Mouse (Mus musculus): Measurements from ENCODE around the gene Atad3a. TPM values are rescaled to one million over a fixed set of nuclear protein-coding genes. Genes with fewer than 3 reads are reported as not detected.

Gene Atad3a
- total RNA-seq, 1 experiment = 169 TPM

- in situ Hi-C loops (cut with MboI; ENCODE audit: low sequenced_read_pairs in 2 of 2, unreplicated experiment in 2 of 2) = no loop called here
- no peak for DNase-seq (ENCODE audit: low read depth, low spot score)
These were observed 9.7 kb upstream of the Atad3a start for GRCm38 (mm10) chr4:155770626-155771025.

GRCm38 (mm10) chr4:155769880-155770512, 9.1 kb upstream of the Atad3a start:
- Histone ChIP-seq H3K9ac (ENCODE audit: insufficient read depth, low read depth, low read length, poor library complexity, severe bottlenecking) (peak overlapping the region; percentile 82), H3K4me1 (ENCODE audit: control insufficient read depth in 2 of 2, insufficient read depth in 2 of 2, low read length in 2 of 2, poor library complexity in 1 of 2) (peaks cover under 1 to 5% of the 10 kb centered on the region in 2 experiments; a peak in 2 of 4 replicates), H3K27ac (ENCODE audit: insufficient read depth, low read depth, low read length, poor library complexity, severe bottlenecking) (no peak overlapping the region), H3K36me3 (ENCODE audit: control insufficient read depth, insufficient read depth, low read length, poor library complexity, severe bottlenecking) (no peaks in the 10 kb centered on the region), H3K9me3 (ENCODE audit: control insufficient read depth, insufficient read depth, low read depth, low read length) (no peaks in the 10 kb centered on the region), H3K4me3 (ENCODE audit: insufficient read depth in 1 of 2, low read depth in 1 of 2, low read length in 2 of 2, poor library complexity in 1 of 2, severe bottlenecking in 1 of 2) (peak overlapping the region; percentile 59 to 65)
- no peak for TF ChIP-seq CHD2 (IDR thresholded peaks at IDR 0.05; ENCODE audit: low read depth, low read length)
- 0 out of 2 replicates have a peak, but pooled peaks have one; percentile 18 for TF ChIP-seq ZC3H11A (IDR thresholded peaks at IDR 0.05; ENCODE audit: borderline replicate concordance, low read depth, low read length)
- TF ChIP-seq HCFC1 (IDR thresholded peaks at IDR 0.05; ENCODE audit: borderline replicate concordance, insufficient read depth, low read length) = no peak
- TF ChIP-seq MAFK (IDR thresholded peaks at IDR 0.05; ENCODE audit: insufficient read depth, low read depth, low read length) = no peak
- TF ChIP-seq ZNF384 (IDR thresholded peaks at IDR 0.05; ENCODE audit: low read depth, low read length) = no peak
- DNase-seq (ENCODE audit: low read depth, low spot score) = peak; percentile 69
- in situ Hi-C loops (cut with MboI; ENCODE audit: low sequenced_read_pairs in 2 of 2, unreplicated experiment in 2 of 2) = no loop called here

More at GRCm38 (mm10) chr4:155770626-155771025, 9.7 kb upstream of the Atad3a start:
- TF ChIP-seq HCFC1 (IDR thresholded peaks at IDR 0.05; ENCODE audit: borderline replicate concordance, insufficient read depth, low read length) = no peak
- no peak for TF ChIP-seq ZC3H11A (IDR thresholded peaks at IDR 0.05; ENCODE audit: borderline replicate concordance, low read depth, low read length)
- TF ChIP-seq CHD2 (IDR thresholded peaks at IDR 0.05; ENCODE audit: low read depth, low read length) = no peak
- TF ChIP-seq ZNF384 (IDR thresholded peaks at IDR 0.05; ENCODE audit: low read depth, low read length) = no peak
- no peak for TF ChIP-seq MAFK (IDR thresholded peaks at IDR 0.05; ENCODE audit: insufficient read depth, low read depth, low read length)
- Histone ChIP-seq H3K4me3 (ENCODE audit: insufficient read depth in 1 of 2, low read depth in 1 of 2, low read length in 2 of 2, poor library complexity in 1 of 2, severe bottlenecking in 1 of 2) (peak overlapping the region; percentile 16 to 59; a peak in 2 of 4 replicates), H3K9ac (ENCODE audit: insufficient read depth, low read depth, low read length, poor library complexity, severe bottlenecking) (peak overlapping the region; percentile 9; the same call in 1 of the 2 replicates), H3K36me3 (ENCODE audit: control insufficient read depth, insufficient read depth, low read length, poor library complexity, severe bottlenecking) (no peaks in the 10 kb centered on the region), H3K4me1 (ENCODE audit: control insufficient read depth in 2 of 2, insufficient read depth in 2 of 2, low read length in 2 of 2, poor library complexity in 1 of 2) (peaks cover 5 to 12% of the 10 kb centered on the region in 2 experiments; a peak in 2 of 4 replicates), H3K9me3 (ENCODE audit: control insufficient read depth, insufficient read depth, low read depth, low read length) (no peaks in the 10 kb centered on the region), H3K27ac (ENCODE audit: insufficient read depth, low read depth, low read length, poor library complexity, severe bottlenecking) (no peak overlapping the region)

GRCm38 (mm10) chr4:155769496-155769879, 8.6 kb upstream of the Atad3a start:
- no peak for DNase-seq (ENCODE audit: low read depth, low spot score)
- H3K4me1 ChIP-seq (ENCODE audit: control insufficient read depth in 2 of 2, insufficient read depth in 2 of 2, low read length in 2 of 2, poor library complexity in 1 of 2) = peaks cover 0 to 4% of the 10 kb centered on the region in 2 experiments; a peak in 1 of 4 replicates
- H3K27ac ChIP-seq (ENCODE audit: insufficient read depth, low read depth, low read length, poor library complexity, severe bottlenecking) = no peak overlapping the region
- TF ChIP-seq CHD2 (IDR thresholded peaks at IDR 0.05; ENCODE audit: low read depth, low read length) (no peak), ZC3H11A (IDR thresholded peaks at IDR 0.05; ENCODE audit: borderline replicate concordance, low read depth, low read length) (no peak), ZNF384 (IDR thresholded peaks at IDR 0.05; ENCODE audit: low read depth, low read length) (no peak), HCFC1 (IDR thresholded peaks at IDR 0.05; ENCODE audit: borderline replicate concordance, insufficient read depth, low read length) (no peak), MAFK (IDR thresholded peaks at IDR 0.05; ENCODE audit: insufficient read depth, low read depth, low read length) (no peak)
- H3K9ac ChIP-seq (ENCODE audit: insufficient read depth, low read depth, low read length, poor library complexity, severe bottlenecking) = no peak overlapping the region
- in situ Hi-C loops (cut with MboI; ENCODE audit: low sequenced_read_pairs in 2 of 2, unreplicated experiment in 2 of 2) = no loop called here
- peak overlapping the region in 1 of 2 experiments; percentile 59; a peak in 1 of 4 replicates for H3K4me3 ChIP-seq (ENCODE audit: insufficient read depth in 1 of 2, low read depth in 1 of 2, low read length in 2 of 2, poor library complexity in 1 of 2, severe bottlenecking in 1 of 2)
- H3K36me3 ChIP-seq (ENCODE audit: control insufficient read depth, insufficient read depth, low read length, poor library complexity, severe bottlenecking) = no peaks in the 10 kb centered on the region
- no peaks in the 10 kb centered on the region for H3K9me3 ChIP-seq (ENCODE audit: control insufficient read depth, insufficient read depth, low read depth, low read length)

- TF ChIP-seq ZC3H11A (IDR thresholded peaks at IDR 0.05; ENCODE audit: borderline replicate concordance, low read depth, low read length) = no peak
- no peak for TF ChIP-seq MAFK (IDR thresholded peaks at IDR 0.05; ENCODE audit: insufficient read depth, low read depth, low read length)
- TF ChIP-seq CHD2 (IDR thresholded peaks at IDR 0.05; ENCODE audit: low read depth, low read length) = no peak
- TF ChIP-seq HCFC1 (IDR thresholded peaks at IDR 0.05; ENCODE audit: borderline replicate concordance, insufficient read depth, low read length) = no peak
- no peak for TF ChIP-seq ZNF384 (IDR thresholded peaks at IDR 0.05; ENCODE audit: low read depth, low read length)
- H3K9ac ChIP-seq (ENCODE audit: insufficient read depth, low read depth, low read length, poor library complexity, severe bottlenecking) = no peak overlapping the region
- H3K27ac ChIP-seq (ENCODE audit: insufficient read depth, low read depth, low read length, poor library complexity, severe bottlenecking) = no peak overlapping the region
- in situ Hi-C loops (cut with MboI; ENCODE audit: low sequenced_read_pairs in 2 of 2, unreplicated experiment in 2 of 2) = no loop called here
- no peak for DNase-seq (ENCODE audit: low read depth, low spot score)
- no peaks in the 10 kb centered on the region for H3K9me3 ChIP-seq (ENCODE audit: control insufficient read depth, insufficient read depth, low read depth, low read length)
- peaks cover 2 to 3% of the 10 kb centered on the region in 2 experiments; a peak in 3 of 4 replicates for H3K4me1 ChIP-seq (ENCODE audit: control insufficient read depth in 2 of 2, insufficient read depth in 2 of 2, low read length in 2 of 2, poor library complexity in 1 of 2)
- H3K4me3 ChIP-seq (ENCODE audit: insufficient read depth in 1 of 2, low read depth in 1 of 2, low read length in 2 of 2, poor library complexity in 1 of 2, severe bottlenecking in 1 of 2) = no peak overlapping the region
- H3K36me3 ChIP-seq (ENCODE audit: control insufficient read depth, insufficient read depth, low read length, poor library complexity, severe bottlenecking) = peaks cover 3% of the 10 kb centered on the region
These were observed 1.5 kb upstream of the Atad3a start for GRCm38 (mm10) chr4:155762357-155762756.
